Mouse (Mus musculus) kidney, adult 2 months (tissue): ENCODE measurements around the gene Tbc1d1.

Experiments used
- CTCF ChIP-seq: fragments of 200-500 bp; conservative IDR thresholded peaks from 2 replicates; pipeline ENCODE4 v1.5.1; 2011; ENCODE audit warnings: low read depth, mild to moderate bottlenecking, control low read depth, low read length, moderate library complexity, mixed read lengths; ENCODE audit not compliant: insufficient read depth, insufficient read length
- POLR2A ChIP-seq: fragments of 200-500 bp; IDR thresholded peaks from one replicate; pipeline ENCODE4 v1.6.1; 2011; ENCODE audit warnings: low read depth, low read length, control low read depth

GRCm38 (mm10) chr5:64379829-64380228, 223.7 kb downstream of the Tbc1d1 start:
- TF ChIP-seq CTCF = no peak
- TF ChIP-seq POLR2A = no peak
